9 mouse cellular contexts compared by ENCODE assay signal in genomic region chr7:70515341-70515851, GRCm38 (mm10).
DNase-seq lines count a peak whose midpoint lies in the region; ATAC-seq and TF ChIP-seq lines count a peak whose summit lies in the region.
"Had no signal": no experiment of that assay in that cellular context is flagged by ENCODE, and none has a peak within 500 bp of the region (broad histone marks: within the 10 kb centered on the region; RNA-seq: fewer than 3 reads in every experiment).

No protein-coding gene starts in this region.

- H3K4me1 ChIP-seq in liver, adult 2 months (ENCODE audit: control insufficient read depth, insufficient read depth, low read length), result peaks cover 17% of the 10 kb centered on the region
- peaks cover 13% of the 10 kb centered on the region; the same call in 1 of the 2 replicates for H3K4me1 ChIP-seq in intestine, embryonic 15.5 days (replicated peaks)
- peaks cover 22% of the 10 kb centered on the region for H3K4me1 ChIP-seq in limb, embryonic 13.5 days

- no peak for TF ChIP-seq POLR2A in liver, adult 2 months (IDR thresholded peaks at IDR 0.05; ENCODE audit: extremely low read depth, insufficient read depth, low read length)

- WGBS in liver, adult 2 months, result 11% methylated on average over 8 of the region's 8 CpGs
- WGBS in intestine, embryonic 15.5 days, result 10% methylated on average over 8 of the region's 8 CpGs
- 8% methylated on average over 8 of the region's 8 CpGs for WGBS in limb, embryonic 13.5 days

- H3K36me3 ChIP-seq in liver, adult 2 months (ENCODE audit: control insufficient read depth, insufficient read depth, low read length), result no peaks in the 10 kb centered on the region
- H3K36me3 ChIP-seq in intestine, embryonic 15.5 days, result no peaks in the 10 kb centered on the region
- H3K36me3 ChIP-seq in limb, embryonic 13.5 days, result no peaks in the 10 kb centered on the region

- TF ChIP-seq CTCF in liver, adult 2 months (IDR thresholded peaks at IDR 0.05; ENCODE audit: low read depth, low read length), result no peak

- DNase-seq in liver, adult 2 months (ENCODE audit: extremely low read depth, low read depth, low spot score), result peak; percentile 98
- no peak for DNase-seq in liver
- DNase-seq in urinary bladder, postnatal 14 days (ENCODE audit: low spot score), result peak; percentile 28
- DNase-seq in thymus, postnatal 0 days (ENCODE audit: low spot score), result no peak
- DNase-seq: heart, postnatal 14 days; spleen, adult 18-20 months had no signal

- H3K79me2 ChIP-seq in liver, adult 2 months (ENCODE audit: control insufficient read depth, insufficient read depth, low read length), result no peaks in the 10 kb centered on the region

- H3K27me3 ChIP-seq in liver, adult 2 months (ENCODE audit: control insufficient read depth, insufficient read depth, low read length), result no peaks in the 10 kb centered on the region
- H3K27me3 ChIP-seq in intestine, embryonic 15.5 days (replicated peaks), result peaks cover 2% of the 10 kb centered on the region; the same call in 1 of the 2 replicates
- peaks cover 6% of the 10 kb centered on the region; the same call in 1 of the 2 replicates for H3K27me3 ChIP-seq in limb, embryonic 13.5 days

- H3K4me3 ChIP-seq in liver, adult 2 months (ENCODE audit: insufficient read depth, low read depth, low read length), result no peak overlapping the region
- H3K4me3 ChIP-seq in intestine, embryonic 15.5 days (replicated peaks), result no peak overlapping the region
- no peak overlapping the region for H3K4me3 ChIP-seq in limb, embryonic 13.5 days

- H3K27ac ChIP-seq in liver, adult 2 months (replicated peaks; ENCODE audit: insufficient read depth, low read depth, low read length), result no peak overlapping the region
- H3K27ac ChIP-seq in intestine, embryonic 15.5 days, result no peak overlapping the region
- peak overlapping the region; percentile 1; the same call in 1 of the 2 replicates for H3K27ac ChIP-seq in limb, embryonic 13.5 days

- H3K9me3 ChIP-seq in intestine, embryonic 15.5 days, result no peaks in the 10 kb centered on the region
- H3K9me3 ChIP-seq in limb, embryonic 13.5 days, result no peaks in the 10 kb centered on the region

- peak overlapping the region; percentile 44 for H3K4me2 ChIP-seq in intestine, embryonic 15.5 days (replicated peaks)
- H3K4me2 ChIP-seq in limb, embryonic 13.5 days (replicated peaks), result peak overlapping the region; percentile 41

- H3K9ac ChIP-seq in liver, adult 2 months (ENCODE audit: low read depth, low read length), result no peak overlapping the region
- no peak overlapping the region for H3K9ac ChIP-seq in intestine, embryonic 15.5 days
- H3K9ac ChIP-seq in limb, embryonic 13.5 days, result no peak overlapping the region

- ATAC-seq in intestine, embryonic 15.5 days, result peak; percentile 69
- peak; percentile 40; the same call in 1 of the 2 replicates for ATAC-seq in limb, embryonic 13.5 days (ENCODE audit: low FRiP score, low read depth)
- ATAC-seq in granulocyte monocyte progenitor cell, adult 5-6 weeks (replicated peaks; ENCODE audit: poor library complexity, severe bottlenecking), result no peak

Comparison
In these comparisons a context has a peak if more than half of its experiments do, and no peak if none do; other contexts are left out.
1. DNase-seq: peak in liver, adult 2 months (single experiment) and urinary bladder, postnatal 14 days (single experiment); none in liver (single experiment) and thymus, postnatal 0 days (single experiment).